8 mouse cellular contexts compared by ENCODE assay signal in genomic region chr1:58391421-58392267, GRCm38 (mm10). TPM values are rescaled to one million over a fixed set of nuclear protein-coding genes. Genes with fewer than 3 reads are reported as not detected.
DNase-seq lines count a peak whose midpoint lies in the region; ATAC-seq and TF ChIP-seq lines count a peak whose summit lies in the region.

No protein-coding gene starts in this region.

- peak overlapping the region; percentile 78 for H3K4me2 ChIP-seq in heart, embryonic 13.5 days
- peak overlapping the region; percentile 72 for H3K4me2 ChIP-seq in hindbrain, embryonic 11.5 days (replicated peaks; ENCODE audit: low read depth, low read length)
- peak overlapping the region; percentile 88 for H3K4me2 ChIP-seq in midbrain, embryonic 13.5 days (replicated peaks)

- H3K27me3 ChIP-seq in heart, embryonic 13.5 days (replicated peaks), result no peaks in the 10 kb centered on the region
- H3K27me3 ChIP-seq in hindbrain, embryonic 11.5 days (ENCODE audit: control insufficient read depth, insufficient read depth, low read length), result no peaks in the 10 kb centered on the region
- H3K27me3 ChIP-seq in midbrain, embryonic 13.5 days, result no peaks in the 10 kb centered on the region

- WGBS in heart, embryonic 13.5 days, result 42% methylated on average over 19 of the region's 19 CpGs
- 47% methylated on average over 19 of the region's 19 CpGs for WGBS in bone marrow, adult 2 months
- WGBS in hindbrain, embryonic 11.5 days, result 47% methylated on average over 19 of the region's 19 CpGs
- 43% methylated on average over 19 of the region's 19 CpGs for WGBS in midbrain, embryonic 13.5 days

- peaks cover 24% of the 10 kb centered on the region for H3K4me1 ChIP-seq in heart, embryonic 13.5 days
- no peaks in the 10 kb centered on the region for H3K4me1 ChIP-seq in bone marrow, adult 2 months (ENCODE audit: control insufficient read depth, insufficient read depth, low read length)
- H3K4me1 ChIP-seq in hindbrain, embryonic 11.5 days (replicated peaks; ENCODE audit: control insufficient read depth, insufficient read depth, low read length), result peaks cover 3% of the 10 kb centered on the region
- peaks cover 27% of the 10 kb centered on the region for H3K4me1 ChIP-seq in midbrain, embryonic 13.5 days (replicated peaks)

- intact Hi-C loops in heart, postnatal 36 days (cut with DNase I), result loop anchor here (2.0 kb wide), 1 partner anchor 31 kb away; no protein-coding TSS in a partner anchor

- no peak for TF ChIP-seq POLR2A in bone marrow, adult 2 months (IDR thresholded peaks at IDR 0.05; ENCODE audit: borderline replicate concordance, control insufficient read depth, low read depth, low read length)

- H3K27ac ChIP-seq in heart, embryonic 13.5 days (replicated peaks), result peak overlapping the region; percentile 98
- H3K27ac ChIP-seq in bone marrow, adult 2 months (ENCODE audit: control insufficient read depth, insufficient read depth, low read depth, low read length, poor library complexity), result no peak overlapping the region
- H3K27ac ChIP-seq in hindbrain, embryonic 11.5 days (ENCODE audit: low read depth, low read length), result peak overlapping the region; percentile 95
- peak overlapping the region; percentile 99 for H3K27ac ChIP-seq in midbrain, embryonic 13.5 days

- no peaks in the 10 kb centered on the region for H3K9me3 ChIP-seq in heart, embryonic 13.5 days
- H3K9me3 ChIP-seq in hindbrain, embryonic 11.5 days (ENCODE audit: control insufficient read depth, low read length), result no peaks in the 10 kb centered on the region
- no peaks in the 10 kb centered on the region for H3K9me3 ChIP-seq in midbrain, embryonic 13.5 days

- peaks cover 22% of the 10 kb centered on the region for H3K36me3 ChIP-seq in heart, embryonic 13.5 days
- peaks cover 8% of the 10 kb centered on the region for H3K36me3 ChIP-seq in hindbrain, embryonic 11.5 days (ENCODE audit: control insufficient read depth, insufficient read depth, low read length)
- H3K36me3 ChIP-seq in midbrain, embryonic 13.5 days, result peaks cover 21% of the 10 kb centered on the region

- H3K9ac ChIP-seq in heart, embryonic 13.5 days, result peak overlapping the region; percentile 97
- H3K9ac ChIP-seq in hindbrain, embryonic 11.5 days (ENCODE audit: low read depth, low read length), result peak overlapping the region; percentile 96
- H3K9ac ChIP-seq in midbrain, embryonic 13.5 days (replicated peaks), result peak overlapping the region; percentile 97

- no peak for DNase-seq in heart, postnatal 36 days
- DNase-seq in hindbrain, embryonic 11.5 days (ENCODE audit: low spot score), result peak; percentile 40
- DNase-seq in urinary bladder, adult 2 months (ENCODE audit: low spot score), result no peak
- DNase-seq in gastrocnemius, adult 8-10 months (ENCODE audit: low spot score in 2 of 2), result no peak
- no peak for DNase-seq in adrenal gland, adult 18-20 months (ENCODE audit: low spot score in 2 of 2)

- H3K4me3 ChIP-seq in heart, embryonic 13.5 days, result peak overlapping the region; percentile 89
- H3K4me3 ChIP-seq in bone marrow, adult 2 months (replicated peaks; ENCODE audit: control insufficient read depth, low read depth, low read length), result peak overlapping the region; percentile 98
- peak overlapping the region; percentile 94 for H3K4me3 ChIP-seq in hindbrain, embryonic 11.5 days (ENCODE audit: low read depth, low read length)
- peak overlapping the region; percentile 95 for H3K4me3 ChIP-seq in midbrain, embryonic 13.5 days (replicated peaks)

- no peak for ATAC-seq in heart, embryonic 13.5 days (ENCODE audit: extremely low read depth, insufficient number of reproducible peaks, low FRiP score, low TSS enrichment)
- no peak for ATAC-seq in hindbrain, embryonic 11.5 days (ENCODE audit: low FRiP score)
- no peak for ATAC-seq in midbrain, embryonic 13.5 days

- no peak for TF ChIP-seq CTCF in bone marrow, adult 2 months (IDR thresholded peaks at IDR 0.05; ENCODE audit: control insufficient read depth, insufficient read depth, low read length)

RNA-seq across cellular contexts. Expression of gene Bzw1, which starts 1.1 kb away (rescaled TPM):
- 205 and 209 TPM in 2 replicates for polyA plus RNA-seq in heart, embryonic 13.5 days (2015; fragmentation: Nextera tagmentation; extraction: Ambion mirVana)
- 10 to 100 TPM; 73.7 to 74.5 TPM for total RNA-seq in heart, postnatal 36 days (2021)
- 46.8 and 85.4 TPM in 2 replicates for polyA plus RNA-seq in bone marrow, adult 2 months (2011; ENCODE audit: insufficient read depth, insufficient read length, low replicate concordance, missing spikeins)
- polyA plus RNA-seq in hindbrain, embryonic 11.5 days (2014; fragmentation: Nextera tagmentation; extraction: Ambion mirVana), result 545 and 568 TPM in 2 replicates
- 406 and 428 TPM in 2 replicates for polyA plus RNA-seq in midbrain, embryonic 13.5 days (2015; fragmentation: Nextera tagmentation; extraction: Ambion mirVana)
- 63.2 and 69.3 TPM in 2 replicates for polyA plus RNA-seq in urinary bladder, adult 2 months (2012; rRNA removed)
- total RNA-seq in gastrocnemius, adult 8-10 months (2022), result 10 to 100 TPM; 37.6 to 46.4 (median 43.5) TPM
- total RNA-seq in adrenal gland, adult 18-20 months (2021), result 100 to 1,000 TPM; 155 to 172 TPM

RNA-seq across cellular contexts. Expression of gene Clk1, which starts 32.2 kb away (rescaled TPM):
- polyA plus RNA-seq in heart, embryonic 13.5 days (2015; fragmentation: Nextera tagmentation; extraction: Ambion mirVana), result 117 and 129 TPM in 2 replicates
- total RNA-seq in heart, postnatal 36 days (2021), result 10 to 100 TPM; 59.6 to 68.2 TPM
- polyA plus RNA-seq in bone marrow, adult 2 months (2011; ENCODE audit: insufficient read depth, insufficient read length, low replicate concordance, missing spikeins), result 144 and 359 TPM in 2 replicates
- polyA plus RNA-seq in hindbrain, embryonic 11.5 days (2014; fragmentation: Nextera tagmentation; extraction: Ambion mirVana), result 159 and 195 TPM in 2 replicates
- polyA plus RNA-seq in midbrain, embryonic 13.5 days (2015; fragmentation: Nextera tagmentation; extraction: Ambion mirVana), result 171 and 194 TPM in 2 replicates
- 320 and 406 TPM in 2 replicates for polyA plus RNA-seq in urinary bladder, adult 2 months (2012; rRNA removed)
- 10 to 100 TPM; 25.6 to 43.7 (median 30.1) TPM for total RNA-seq in gastrocnemius, adult 8-10 months (2022)
- 100 to 1,000 TPM; 134 to 201 TPM for total RNA-seq in adrenal gland, adult 18-20 months (2021)

RNA-seq across cellular contexts. Expression of gene Nif3l1, which starts 53.3 kb away (rescaled TPM):
- polyA plus RNA-seq in heart, embryonic 13.5 days (2015; fragmentation: Nextera tagmentation; extraction: Ambion mirVana), result 28.9 and 30.2 TPM in 2 replicates
- total RNA-seq in heart, postnatal 36 days (2021), result 10 to 100 TPM in 1 of 2 experiments, 1 to 10 TPM in 1; 10.0 to 12.6 TPM
- polyA plus RNA-seq in bone marrow, adult 2 months (2011; ENCODE audit: insufficient read depth, insufficient read length, low replicate concordance, missing spikeins), result 6.0 and 10.0 TPM in 2 replicates
- 67.2 and 69.8 TPM in 2 replicates for polyA plus RNA-seq in hindbrain, embryonic 11.5 days (2014; fragmentation: Nextera tagmentation; extraction: Ambion mirVana)
- 61.2 and 62.6 TPM in 2 replicates for polyA plus RNA-seq in midbrain, embryonic 13.5 days (2015; fragmentation: Nextera tagmentation; extraction: Ambion mirVana)
- polyA plus RNA-seq in urinary bladder, adult 2 months (2012; rRNA removed), result 22.2 and 22.5 TPM in 2 replicates
- total RNA-seq in gastrocnemius, adult 8-10 months (2022), result 10 to 100 TPM in 1 of 4 experiments, 1 to 10 TPM in 3; 7.2 to 12.2 (median 9.2) TPM
- 10 to 100 TPM; 15.6 to 17.7 TPM for total RNA-seq in adrenal gland, adult 18-20 months (2021)

RNA-seq across cellular contexts. Expression of gene Ppil3, which starts 53.6 kb away (rescaled TPM):
- polyA plus RNA-seq in heart, embryonic 13.5 days (2015; fragmentation: Nextera tagmentation; extraction: Ambion mirVana), result 30.9 and 37.9 TPM in 2 replicates
- total RNA-seq in heart, postnatal 36 days (2021), result 10 to 100 TPM; 13.8 to 17.0 TPM
- polyA plus RNA-seq in bone marrow, adult 2 months (2011; ENCODE audit: insufficient read depth, insufficient read length, low replicate concordance, missing spikeins), result 14.3 and 50.2 TPM in 2 replicates
- polyA plus RNA-seq in hindbrain, embryonic 11.5 days (2014; fragmentation: Nextera tagmentation; extraction: Ambion mirVana), result 56.4 and 59.2 TPM in 2 replicates
- polyA plus RNA-seq in midbrain, embryonic 13.5 days (2015; fragmentation: Nextera tagmentation; extraction: Ambion mirVana), result 52.0 and 53.7 TPM in 2 replicates
- polyA plus RNA-seq in urinary bladder, adult 2 months (2012; rRNA removed), result 32.4 and 33.3 TPM in 2 replicates
- 10 to 100 TPM; 13.0 to 17.2 (median 13.2) TPM for total RNA-seq in gastrocnemius, adult 8-10 months (2022)
- 10 to 100 TPM; 27.9 to 29.4 TPM for total RNA-seq in adrenal gland, adult 18-20 months (2021)
